Mouse (Mus musculus) central nervous system, embryonic 18 days (tissue): ENCODE results near the gene Ccr5. TPM values are rescaled to one million over a fixed set of nuclear protein-coding genes. Genes with fewer than 3 reads are reported as not detected.

Source experiments
- polyA plus RNA-seq: library from polyadenylated mRNA; depleted of rRNA; stranded (reverse); fragments of >200 nt; gene quantifications from 2 replicates; pipeline ENCODE4 v1.2.3, GENCODE M21; 2012; rRNA removed

The Ccr5 gene
- polyA plus RNA-seq, result 0.47 and 0.88 TPM in 2 replicates

GRCm38 (mm10) chr9:124121387-124122184 is at the start of gene Ccr5:
TSS of gene Ccr5 (plus strand) at chr9:124121543.

GRCm38 (mm10) chr9:124101723-124102122 is 19.6 kb upstream of the Ccr5 start, which contains the start of gene Ccr2:
TSS of gene Ccr2 (plus strand) at chr9:124101950.

Other genes starting within 250 kb of the Ccr5 start
- gene Ccr1, start 152.9 kb upstream of the Ccr5 start, polyA plus RNA-seq, result 0.38 and 0.63 TPM in 2 replicates
- gene Ccr1l1, start 143.1 kb upstream of the Ccr5 start, polyA plus RNA-seq, result not detected in 2 replicates
- not detected in 2 replicates for gene Ccr3, start 99.6 kb upstream of the Ccr5 start, polyA plus RNA-seq
- 0.03 and 0.16 TPM in 2 replicates for gene Ccr2, start 19.6 kb upstream of the Ccr5 start, polyA plus RNA-seq
- 13.8 and 16.0 TPM in 2 replicates for gene 2010315B03Rik, start 191.2 kb downstream of the Ccr5 start, polyA plus RNA-seq